Mouse (Mus musculus) testis, adult 2 months (tissue): ENCODE measurements at regions not wholly inside any gene's neighbourhood (a gene's known extent, or its start where the extent isn't known, plus 50 kb on each side); places are given as distances from the start of the nearest gene placed in this dataset.

ENCODE experiments used
- H3K27ac ChIP-seq: fragments of 200-500 bp; 2 replicates; pipeline ENCODE4 v1.5.1; 2012; ENCODE audit warnings: low read depth, low read length; ENCODE audit not compliant: control insufficient read depth, insufficient read depth
- H3K27me3 ChIP-seq: fragments of 200-500 bp; 2 replicates; pipeline ENCODE4 v1.6.1; 2012; ENCODE audit warnings: mild to moderate bottlenecking, low read length, moderate library complexity; ENCODE audit not compliant: control insufficient read depth, insufficient read depth
- H3K36me3 ChIP-seq: fragments of 200-500 bp; 2 replicates; pipeline ENCODE4 v1.6.1; 2012; ENCODE audit warnings: mild to moderate bottlenecking, low read length; ENCODE audit not compliant: control insufficient read depth, insufficient read depth
- H3K4me1 ChIP-seq: fragments of 200-500 bp; 2 replicates; pipeline ENCODE4 v1.6.1; 2012; ENCODE audit warnings: low read length; ENCODE audit not compliant: control insufficient read depth, insufficient read depth
- H3K4me3 ChIP-seq: fragments of 200-500 bp; 2 replicates; pipeline ENCODE4 v1.5.1; 2012; ENCODE audit warnings: low read depth, mild to moderate bottlenecking, low read length, moderate library complexity, mixed read lengths; ENCODE audit not compliant: control insufficient read depth
- CTCF ChIP-seq: fragments of 200-500 bp; IDR thresholded peaks from 2 replicates; pipeline ENCODE4 v1.5.1; 2012; ENCODE audit warnings: low read depth, mild to moderate bottlenecking, inconsistent platforms, low read length, moderate library complexity; ENCODE audit not compliant: control insufficient read depth, insufficient read depth, insufficient replicate concordance
- POLR2A ChIP-seq: fragments of 200-500 bp; IDR thresholded peaks from 2 replicates; pipeline ENCODE4 v1.6.1; 2012; ENCODE audit warnings: low read depth, mild to moderate bottlenecking, inconsistent platforms, low read length, moderate library complexity; ENCODE audit not compliant: control insufficient read depth

- Histone ChIP-seq H3K27ac (no peak overlapping the region), H3K36me3 (no peaks in the 10 kb centered on the region), H3K27me3 (no peaks in the 10 kb centered on the region), H3K4me3 (no peak overlapping the region), H3K4me1 (no peaks in the 10 kb centered on the region)
- TF ChIP-seq CTCF = no peak
- TF ChIP-seq POLR2A = no peak
Measured at GRCm38 (mm10) chr19:15851622-15852021, 95.5 kb downstream of the Psat1 start.

DNA sequence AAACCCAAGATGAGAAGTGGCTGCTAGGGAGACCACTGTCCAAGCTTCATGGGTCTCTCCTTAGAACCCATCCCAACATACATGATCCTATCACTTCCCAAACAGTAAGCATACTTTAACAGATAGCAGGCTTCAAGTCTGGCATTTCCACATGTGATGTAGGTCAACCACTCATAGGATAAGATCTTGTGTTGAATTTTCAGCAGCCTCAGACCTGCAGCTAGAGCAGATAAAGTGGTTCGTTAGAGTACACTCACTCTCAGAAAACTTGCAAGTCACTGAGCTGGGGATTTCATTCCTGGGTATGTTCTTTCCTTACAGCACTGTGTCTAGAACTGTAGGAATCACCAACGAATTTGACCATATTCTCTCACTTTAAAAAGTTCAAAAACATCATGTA is 96.4 kb downstream of the Psat1 start:
- no peak for TF ChIP-seq CTCF
- TF ChIP-seq POLR2A = no peak
- H3K27ac ChIP-seq = no peak overlapping the region
- H3K36me3 ChIP-seq = no peaks in the 10 kb centered on the region

GRCm38 (mm10) chr19:15849235-15849634 is 97.9 kb downstream of the Psat1 start:
- Histone ChIP-seq H3K4me1 (no peaks in the 10 kb centered on the region), H3K27ac (no peak overlapping the region), H3K4me3 (no peak overlapping the region), H3K36me3 (no peaks in the 10 kb centered on the region), H3K27me3 (no peaks in the 10 kb centered on the region)
- TF ChIP-seq CTCF = no peak
- TF ChIP-seq POLR2A = no peak

More for the DNA sequence above, 96.4 kb downstream of the Psat1 start:
- no peak overlapping the region for H3K4me3 ChIP-seq
- H3K27me3 ChIP-seq = no peaks in the 10 kb centered on the region
- no peaks in the 10 kb centered on the region for H3K4me1 ChIP-seq

GRCm38 (mm10) chr19:15838327-15838726 is 108.8 kb downstream of the Psat1 start:
- no peak for TF ChIP-seq CTCF
- H3K4me1 ChIP-seq = no peaks in the 10 kb centered on the region
- no peak overlapping the region for H3K4me3 ChIP-seq
- no peaks in the 10 kb centered on the region for H3K36me3 ChIP-seq
- no peaks in the 10 kb centered on the region for H3K27me3 ChIP-seq
- H3K27ac ChIP-seq = no peak overlapping the region

DNA sequence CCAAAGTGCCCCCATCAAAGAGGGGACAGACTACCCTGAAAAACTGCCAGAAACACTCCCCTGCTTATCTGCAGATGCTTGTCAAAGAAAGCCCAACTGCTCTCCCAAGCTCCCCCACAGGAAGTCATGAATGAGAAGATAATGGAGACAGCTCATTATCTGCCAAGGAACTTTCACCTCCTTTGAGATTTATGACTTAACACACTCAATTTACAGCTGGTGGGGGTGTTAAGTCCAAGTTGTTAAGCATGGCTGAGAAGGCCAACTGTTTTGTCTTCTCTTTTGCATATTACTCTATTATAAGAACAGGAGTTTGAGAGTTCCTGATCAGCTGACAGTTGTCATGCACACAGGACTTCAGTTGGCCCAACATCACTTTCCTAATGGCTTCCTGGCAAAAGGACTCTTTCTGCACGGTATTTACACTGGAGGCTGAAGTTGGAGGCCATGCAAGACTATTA is 109.4 kb downstream of the Psat1 start:
- H3K36me3 ChIP-seq = no peaks in the 10 kb centered on the region
- H3K27me3 ChIP-seq = no peaks in the 10 kb centered on the region
- H3K4me1 ChIP-seq = no peaks in the 10 kb centered on the region
- no peak overlapping the region for H3K27ac ChIP-seq
- TF ChIP-seq CTCF = no peak
- TF ChIP-seq POLR2A = no peak
- H3K4me3 ChIP-seq = no peak overlapping the region

GRCm38 (mm10) chr19:15836956-15837714 is 110.0 kb downstream of the Psat1 start:
- H3K27ac ChIP-seq = no peak overlapping the region
- H3K36me3 ChIP-seq = no peaks in the 10 kb centered on the region
- TF ChIP-seq CTCF = no peak
- no peak for TF ChIP-seq POLR2A
- H3K27me3 ChIP-seq = no peaks in the 10 kb centered on the region
- no peak overlapping the region for H3K4me3 ChIP-seq
- H3K4me1 ChIP-seq = no peaks in the 10 kb centered on the region

DNA sequence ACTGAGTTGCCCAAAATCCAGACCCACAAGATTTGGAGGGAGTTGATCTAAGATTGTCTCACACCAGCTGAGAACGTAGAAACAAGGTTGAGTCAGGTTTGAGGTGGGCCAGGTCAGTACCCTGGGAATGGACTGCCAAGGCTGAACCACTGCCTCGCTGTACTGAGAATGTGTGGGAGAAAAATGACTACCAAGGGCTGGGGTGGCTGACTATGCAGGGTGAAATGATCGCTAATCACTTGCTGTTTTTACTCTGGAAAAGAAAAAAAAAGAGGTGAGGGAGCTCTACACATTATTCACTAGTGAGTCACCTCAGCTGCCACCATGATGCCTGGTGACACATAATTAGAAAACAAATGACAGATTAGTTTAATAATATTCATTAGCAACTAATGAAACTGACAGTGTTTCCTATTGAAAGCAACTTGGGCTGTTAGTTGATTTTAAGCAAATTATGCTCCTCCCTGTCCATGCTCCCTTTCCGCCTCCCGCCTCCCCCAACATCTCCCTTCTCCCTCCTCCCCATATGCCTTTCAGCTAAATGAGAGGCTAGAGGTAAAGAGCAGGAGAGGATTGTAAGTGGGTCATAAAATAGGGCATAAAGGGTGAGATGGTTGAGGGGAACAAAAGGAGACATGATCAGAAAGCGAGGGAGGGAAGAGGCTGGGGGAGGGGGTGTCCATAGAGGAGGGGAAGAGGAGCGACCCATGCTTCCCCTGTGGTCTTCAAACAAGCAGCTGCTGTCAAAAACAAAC is 110.8 kb downstream of the Psat1 start:
- Histone ChIP-seq H3K27me3 (no peaks in the 10 kb centered on the region), H3K36me3 (no peaks in the 10 kb centered on the region), H3K4me1 (no peaks in the 10 kb centered on the region), H3K4me3 (no peak overlapping the region), H3K27ac (no peak overlapping the region)
- no peak for TF ChIP-seq POLR2A
- no peak for TF ChIP-seq CTCF
